Mouse (Mus musculus) T-cell, adult 2 months (primary cell): Measurements from ENCODE around the gene Ly6g6f.
A peak's percentile ranks its signal among the peaks of the same experiment; 100 is the strongest.
"Not testable (repeated sequence)": the region's sequence is repeated elsewhere in the genome, so short reads cannot be mapped to it uniquely, and the experiment has no call there.

Experiments
- DNase-seq: peaks from one replicate; pipeline ENCODE4 v3.0.0; 2022; ENCODE audit warnings: low spot score

Ly6g6f gene

GRCm38 (mm10) chr17:35051156-35052086, 34.0 kb downstream of the Ly6g6f start:
- peak; percentile 80 for DNase-seq

- DNase-seq: peak; percentile 42
Observed at GRCm38 (mm10) chr17:35050126-35050750, 35.2 kb downstream of the Ly6g6f start.

- DNase-seq: peak; percentile 21
Observed at GRCm38 (mm10) chr17:35049561-35050016, 35.8 kb downstream of the Ly6g6f start, which contains the start of gene Clic1. Clic1 (plus strand) TSS chr17:35049966.

- no peak for DNase-seq
Observed at GRCm38 (mm10) chr17:35048932-35049440, 36.4 kb downstream of the Ly6g6f start.

- DNase-seq: peak; percentile 42
Observed at GRCm38 (mm10) chr17:35048149-35048931, 37.1 kb downstream of the Ly6g6f start.

- no peak for DNase-seq
Observed at GRCm38 (mm10) chr17:35047688-35048087, 37.7 kb downstream of the Ly6g6f start.

GRCm38 (mm10) chr17:35046681-35047455, 38.5 kb downstream of the Ly6g6f start, which contains the start of gene Msh5:
Msh5 (minus strand) TSS chr17:35046745.
- peak; percentile 94 for DNase-seq

- DNase-seq: no peak
Observed at GRCm38 (mm10) chr17:35045807-35046680, 39.4 kb downstream of the Ly6g6f start.

- no peak for DNase-seq
Observed at GRCm38 (mm10) chr17:35044904-35045806, 40.3 kb downstream of the Ly6g6f start.

- DNase-seq: no peak
Observed at GRCm38 (mm10) chr17:35043794-35044193, 41.6 kb downstream of the Ly6g6f start.

- no peak for DNase-seq
Observed at GRCm38 (mm10) chr17:35039121-35039873, 46.1 kb downstream of the Ly6g6f start.

- no peak for DNase-seq
Observed at GRCm38 (mm10) chr17:35034896-35035295, 50.5 kb downstream of the Ly6g6f start.

GRCm38 (mm10) chr17:35033703-35034102, 51.7 kb downstream of the Ly6g6f start:
- not testable (repeated sequence) for DNase-seq

GRCm38 (mm10) chr17:35032323-35032870, 53.0 kb downstream of the Ly6g6f start:
- no peak for DNase-seq

- DNase-seq: no peak
Observed at GRCm38 (mm10) chr17:35031880-35032279, 53.5 kb downstream of the Ly6g6f start.

GRCm38 (mm10) chr17:35031272-35031671, 54.1 kb downstream of the Ly6g6f start:
- DNase-seq: no peak
